Mouse (Mus musculus): ENCODE measurements around the gene Gm3173.
"Not testable (repeated sequence)": the region's sequence is repeated elsewhere in the genome, so short reads cannot be mapped to it uniquely, and the experiment has no call there.

DNA sequence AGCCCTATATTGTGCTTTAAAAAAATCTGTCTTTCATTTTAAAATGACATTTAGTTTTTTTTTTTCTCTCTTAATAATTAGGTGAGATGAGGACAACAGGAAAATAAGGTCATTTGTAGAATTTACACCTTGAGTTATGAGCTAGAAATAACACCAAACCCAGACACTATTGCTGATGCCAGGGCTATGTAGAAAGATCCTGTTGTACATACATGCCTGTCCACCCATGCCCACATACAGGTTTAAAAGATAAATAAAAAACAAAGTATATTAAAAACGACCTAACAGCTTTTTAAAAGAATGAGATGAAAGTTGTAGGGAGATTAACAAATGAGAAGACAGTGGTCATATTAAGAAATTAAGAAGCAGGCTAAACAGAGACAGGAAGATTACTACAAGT, 20.9 kb upstream of the Gm3173 start:
- not testable (repeated sequence) for TF ChIP-seq GATA1 (IDR thresholded peaks at IDR 0.05; ENCODE audit: borderline replicate concordance, low read length); CTCF (IDR thresholded peaks at IDR 0.05; ENCODE audit: low read depth, low read length); POLR2AphosphoS5 (IDR thresholded peaks at IDR 0.05; ENCODE audit: insufficient replicate concordance, low read depth, low read length); TAL1 (conservative IDR thresholded peaks at IDR 0.05; ENCODE audit: low read depth, low read length); GATA2 (IDR thresholded peaks at IDR 0.05; ENCODE audit: borderline replicate concordance, low read depth, low read length)

All from G1E (cell line).